Mouse (Mus musculus): ENCODE measurements around the gene Gna14. TPM values are rescaled to one million over a fixed set of nuclear protein-coding genes. Genes with fewer than 3 reads are reported as not detected.

Gene Gna14
- polyA plus RNA-seq (2015; fragmentation: Nextera tagmentation; extraction: Ambion mirVana): 10.7 and 11.4 TPM in 2 replicates

- H3K4me3 ChIP-seq (ENCODE audit: low read length): peak within 1 kb of the TSS; percentile 59
- no peaks in the 10 kb centered on the region for H3K27me3 ChIP-seq (ENCODE audit: control insufficient read depth, insufficient read depth, low read depth, low read length)
- no peaks in the 10 kb centered on the region for H3K36me3 ChIP-seq (ENCODE audit: control insufficient read depth, insufficient read depth, low read length)
- peak; percentile 64 for ATAC-seq (ENCODE audit: low read depth)
- peaks cover 42% of the 10 kb centered on the region for H3K4me1 ChIP-seq (replicated peaks; ENCODE audit: control insufficient read depth, insufficient read depth, low read length)
- H3K27ac ChIP-seq (ENCODE audit: low read length): peak within 1 kb of the TSS; percentile 61
- H3K4me2 ChIP-seq (ENCODE audit: low read depth, low read length): peak within 1 kb of the TSS; percentile 92
- under 1% methylated on average over 27 of the region's 27 CpGs for WGBS
- H3K9ac ChIP-seq (ENCODE audit: low read length): peak within 1 kb of the TSS; percentile 75
- H3K9me3 ChIP-seq (ENCODE audit: control insufficient read depth, low read length): no peaks in the 10 kb centered on the region
Observed at GRCm38 (mm10) chr19:16435531-16436231, at the start of gene Gna14. TSS of gene Gna14 (plus strand) at chr19:16435762.

- H3K4me2 ChIP-seq (ENCODE audit: low read depth, low read length): no peak overlapping the region
- H3K4me1 ChIP-seq (replicated peaks; ENCODE audit: control insufficient read depth, insufficient read depth, low read length): no peaks in the 10 kb centered on the region; the same call in 1 of the 2 replicates
- ATAC-seq (ENCODE audit: low read depth): no peak
- no peak overlapping the region for H3K27ac ChIP-seq (ENCODE audit: low read length)
- no peak overlapping the region for H3K4me3 ChIP-seq (ENCODE audit: low read length)
- H3K27me3 ChIP-seq (ENCODE audit: control insufficient read depth, insufficient read depth, low read depth, low read length): no peaks in the 10 kb centered on the region
- 68% methylated on average over 6 of the region's 6 CpGs for WGBS
- H3K9me3 ChIP-seq (ENCODE audit: control insufficient read depth, low read length): no peaks in the 10 kb centered on the region
- no peak overlapping the region for H3K9ac ChIP-seq (ENCODE audit: low read length)
- no peaks in the 10 kb centered on the region; the same call in 1 of the 2 replicates for H3K36me3 ChIP-seq (ENCODE audit: control insufficient read depth, insufficient read depth, low read length)
Observed at GRCm38 (mm10) chr19:16386514-16386913, 49.0 kb upstream of the Gna14 start.

GRCm38 (mm10) chr19:16390192-16390795 lies 45.3 kb upstream of the Gna14 start:
- Histone ChIP-seq H3K27me3 (ENCODE audit: control insufficient read depth, insufficient read depth, low read depth, low read length) (no peaks in the 10 kb centered on the region), H3K4me2 (ENCODE audit: low read depth, low read length) (no peak overlapping the region), H3K27ac (ENCODE audit: low read length) (no peak overlapping the region), H3K4me3 (ENCODE audit: low read length) (no peak overlapping the region), H3K36me3 (ENCODE audit: control insufficient read depth, insufficient read depth, low read length) (no peaks in the 10 kb centered on the region), H3K9ac (ENCODE audit: low read length) (no peak overlapping the region), H3K4me1 (replicated peaks; ENCODE audit: control insufficient read depth, insufficient read depth, low read length) (no peaks in the 10 kb centered on the region), H3K9me3 (ENCODE audit: control insufficient read depth, low read length) (no peaks in the 10 kb centered on the region)
- no peak for ATAC-seq (ENCODE audit: low read depth)
- 80% methylated on average over 6 of the region's 6 CpGs for WGBS

- WGBS: 84% methylated on average over 5 of the region's 5 CpGs
- H3K27me3 ChIP-seq (ENCODE audit: control insufficient read depth, insufficient read depth, low read depth, low read length): no peaks in the 10 kb centered on the region
Observed at GRCm38 (mm10) chr19:16394381-16394780, 41.2 kb upstream of the Gna14 start.

GRCm38 (mm10) chr19:16403101-16403500 lies 32.5 kb upstream of the Gna14 start:
- Histone ChIP-seq H3K9me3 (ENCODE audit: control insufficient read depth, low read length) (0 out of 2 replicates have a peak, but pooled peaks cover 2% of the 10 kb centered on the region), H3K4me2 (ENCODE audit: low read depth, low read length) (no peak overlapping the region), H3K27me3 (ENCODE audit: control insufficient read depth, insufficient read depth, low read depth, low read length) (no peaks in the 10 kb centered on the region; the same call in 1 of the 2 replicates), H3K36me3 (ENCODE audit: control insufficient read depth, insufficient read depth, low read length) (no peaks in the 10 kb centered on the region), H3K27ac (ENCODE audit: low read length) (no peak overlapping the region), H3K4me3 (ENCODE audit: low read length) (no peak overlapping the region), H3K4me1 (replicated peaks; ENCODE audit: control insufficient read depth, insufficient read depth, low read length) (no peaks in the 10 kb centered on the region), H3K9ac (ENCODE audit: low read length) (no peak overlapping the region)
- WGBS: 75% methylated on average over 6 of the region's 6 CpGs
- ATAC-seq (ENCODE audit: low read depth): no peak

More at GRCm38 (mm10) chr19:16394381-16394780, 41.2 kb upstream of the Gna14 start:
- Histone ChIP-seq H3K4me1 (replicated peaks; ENCODE audit: control insufficient read depth, insufficient read depth, low read length) (no peaks in the 10 kb centered on the region), H3K4me2 (ENCODE audit: low read depth, low read length) (no peak overlapping the region), H3K9me3 (ENCODE audit: control insufficient read depth, low read length) (no peaks in the 10 kb centered on the region), H3K36me3 (ENCODE audit: control insufficient read depth, insufficient read depth, low read length) (no peaks in the 10 kb centered on the region), H3K4me3 (ENCODE audit: low read length) (no peak overlapping the region), H3K9ac (ENCODE audit: low read length) (no peak overlapping the region), H3K27ac (ENCODE audit: low read length) (no peak overlapping the region)
- ATAC-seq (ENCODE audit: low read depth): no peak

- 74% methylated on average over 1 of the region's 1 CpGs for WGBS
- peaks cover 5% of the 10 kb centered on the region; the same call in 1 of the 2 replicates for H3K4me1 ChIP-seq (replicated peaks; ENCODE audit: control insufficient read depth, insufficient read depth, low read length)
- H3K36me3 ChIP-seq (ENCODE audit: control insufficient read depth, insufficient read depth, low read length): no peaks in the 10 kb centered on the region
- H3K9ac ChIP-seq (ENCODE audit: low read length): no peak overlapping the region
- H3K9me3 ChIP-seq (ENCODE audit: control insufficient read depth, low read length): 0 out of 2 replicates have a peak, but pooled peaks cover 2% of the 10 kb centered on the region
- no peak for ATAC-seq (ENCODE audit: low read depth)
- no peak overlapping the region for H3K27ac ChIP-seq (ENCODE audit: low read length)
- H3K4me3 ChIP-seq (ENCODE audit: low read length): no peak overlapping the region
- no peak overlapping the region for H3K4me2 ChIP-seq (ENCODE audit: low read depth, low read length)
- H3K27me3 ChIP-seq (ENCODE audit: control insufficient read depth, insufficient read depth, low read depth, low read length): no peaks in the 10 kb centered on the region
Observed at GRCm38 (mm10) chr19:16407727-16408126, 27.8 kb upstream of the Gna14 start.

GRCm38 (mm10) chr19:16411302-16411701 lies 24.3 kb upstream of the Gna14 start:
- Histone ChIP-seq H3K4me1 (replicated peaks; ENCODE audit: control insufficient read depth, insufficient read depth, low read length) (peaks cover 5% of the 10 kb centered on the region; the same call in 1 of the 2 replicates), H3K4me3 (ENCODE audit: low read length) (no peak overlapping the region), H3K27ac (ENCODE audit: low read length) (no peak overlapping the region), H3K4me2 (ENCODE audit: low read depth, low read length) (no peak overlapping the region), H3K36me3 (ENCODE audit: control insufficient read depth, insufficient read depth, low read length) (no peaks in the 10 kb centered on the region), H3K27me3 (ENCODE audit: control insufficient read depth, insufficient read depth, low read depth, low read length) (no peaks in the 10 kb centered on the region), H3K9ac (ENCODE audit: low read length) (no peak overlapping the region), H3K9me3 (ENCODE audit: control insufficient read depth, low read length) (no peaks in the 10 kb centered on the region)
- ATAC-seq (ENCODE audit: low read depth): peak; percentile 71

- 72% methylated on average over 5 of the region's 5 CpGs for WGBS
- H3K4me1 ChIP-seq (replicated peaks; ENCODE audit: control insufficient read depth, insufficient read depth, low read length): no peaks in the 10 kb centered on the region
- H3K36me3 ChIP-seq (ENCODE audit: control insufficient read depth, insufficient read depth, low read length): no peaks in the 10 kb centered on the region
- H3K9ac ChIP-seq (ENCODE audit: low read length): no peak overlapping the region
- H3K9me3 ChIP-seq (ENCODE audit: control insufficient read depth, low read length): no peaks in the 10 kb centered on the region
- H3K27me3 ChIP-seq (ENCODE audit: control insufficient read depth, insufficient read depth, low read depth, low read length): no peaks in the 10 kb centered on the region
- H3K4me2 ChIP-seq (ENCODE audit: low read depth, low read length): no peak overlapping the region
- no peak overlapping the region for H3K27ac ChIP-seq (ENCODE audit: low read length)
- no peak overlapping the region for H3K4me3 ChIP-seq (ENCODE audit: low read length)
- ATAC-seq (ENCODE audit: low read depth): no peak
Observed at GRCm38 (mm10) chr19:16418086-16418663, 17.4 kb upstream of the Gna14 start.

- Histone ChIP-seq H3K4me2 (ENCODE audit: low read depth, low read length) (no peak overlapping the region), H3K4me3 (ENCODE audit: low read length) (no peak overlapping the region), H3K9me3 (ENCODE audit: control insufficient read depth, low read length) (peaks cover 7% of the 10 kb centered on the region), H3K36me3 (ENCODE audit: control insufficient read depth, insufficient read depth, low read length) (no peaks in the 10 kb centered on the region), H3K9ac (ENCODE audit: low read length) (no peak overlapping the region), H3K4me1 (replicated peaks; ENCODE audit: control insufficient read depth, insufficient read depth, low read length) (no peaks in the 10 kb centered on the region), H3K27ac (ENCODE audit: low read length) (no peak overlapping the region), H3K27me3 (ENCODE audit: control insufficient read depth, insufficient read depth, low read depth, low read length) (no peaks in the 10 kb centered on the region)
- no peak for ATAC-seq (ENCODE audit: low read depth)
- WGBS: 66% methylated on average over 2 of the region's 2 CpGs
Observed at GRCm38 (mm10) chr19:16425596-16425995, 10.0 kb upstream of the Gna14 start.
